Mouse (Mus musculus): ENCODE data around the gene A430005L14Rik.

The A430005L14Rik gene

DNA sequence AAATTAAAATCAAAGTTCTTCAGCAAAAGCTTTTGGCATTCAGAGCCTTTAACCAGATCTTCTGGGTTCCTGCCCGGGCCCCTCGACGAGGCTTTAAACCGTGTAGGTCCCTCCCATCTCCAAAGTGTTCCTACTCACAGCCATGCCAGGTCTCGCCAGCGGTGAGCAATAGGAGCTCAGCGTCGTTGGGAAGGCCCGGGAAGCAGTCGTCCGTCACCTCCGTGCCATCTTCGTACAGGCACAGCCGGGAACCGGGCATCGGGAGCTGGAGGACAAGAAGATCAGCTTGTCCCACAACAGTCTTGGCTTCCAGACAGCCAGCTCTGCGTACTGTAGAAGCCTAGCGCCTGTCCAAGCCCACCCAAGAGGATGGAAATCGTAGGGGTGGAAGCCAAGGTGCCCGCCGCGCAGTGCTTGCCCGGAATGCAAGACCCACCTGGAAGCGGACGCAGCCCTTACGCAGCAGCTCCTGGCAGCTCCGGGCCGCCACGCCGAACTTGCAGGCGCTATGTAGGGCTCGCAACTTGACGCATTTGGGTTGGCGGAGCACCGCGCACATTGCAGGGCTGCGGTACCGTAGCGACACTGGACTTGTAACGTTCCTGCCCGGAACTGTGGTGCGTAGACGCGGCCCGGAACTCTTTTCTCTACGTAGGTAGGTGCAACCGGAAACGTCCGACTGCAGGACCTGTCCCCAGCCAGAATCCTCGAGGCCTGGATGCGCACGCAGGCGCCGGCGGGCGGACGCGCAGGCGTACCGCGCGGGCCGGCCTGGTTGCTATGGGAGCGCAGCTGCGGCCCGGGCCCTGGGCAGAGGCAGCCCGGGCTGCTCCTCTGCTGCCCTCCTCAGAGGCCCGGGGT, 17.6 kb downstream of the A430005L14Rik start, which contains the start of the genes Dffb and Cep104:
Gene Dffb (minus strand): TSS at position 696 of the 861 bp plus-strand sequence.
Gene Cep104 (plus strand): TSS at position 764 of the 861 bp plus-strand sequence.
- DNase-seq (ENCODE audit: low read depth, low spot score): peak; percentile 98

DNA sequence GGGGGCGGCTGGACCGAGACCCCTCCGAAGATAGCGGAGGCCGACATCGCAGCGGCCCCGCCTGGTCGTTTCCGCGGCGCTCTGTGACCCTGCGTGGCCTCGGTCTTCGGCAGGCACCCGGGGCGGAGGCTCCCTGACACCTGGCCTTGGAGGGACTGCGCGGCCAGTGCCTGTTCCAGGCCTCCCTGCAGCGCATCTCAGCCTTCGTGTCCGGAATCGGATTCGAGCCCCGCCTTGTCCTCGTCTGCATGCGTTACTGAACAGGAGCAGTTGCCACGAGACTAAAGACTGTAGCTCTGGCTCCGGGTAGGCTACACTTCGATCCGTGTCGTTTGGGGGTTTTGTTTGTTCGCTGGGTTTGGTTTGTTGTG, 18.2 kb downstream of the A430005L14Rik start:
- DNase-seq (ENCODE audit: low read depth, low spot score): no peak

DNA sequence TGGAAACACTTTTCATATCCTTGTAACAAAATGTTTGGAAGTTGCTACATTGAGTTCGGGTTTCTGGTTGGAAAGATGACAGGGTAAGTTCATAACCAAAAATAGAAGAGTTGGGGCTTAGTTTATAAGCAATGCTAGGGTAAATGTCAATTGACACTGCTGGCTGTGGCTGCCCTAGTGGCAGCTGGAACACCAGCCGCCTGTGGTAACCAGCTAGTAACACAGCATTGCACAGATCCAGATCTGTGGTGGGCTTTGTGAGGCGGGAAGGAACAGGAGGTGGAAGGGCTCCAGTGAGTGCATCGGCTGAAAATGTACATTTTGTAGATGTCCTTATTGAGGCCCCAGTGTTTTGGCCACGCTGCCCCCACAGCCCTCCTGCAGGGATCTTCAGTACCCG, 18.7 kb downstream of the A430005L14Rik start:
- no peak for DNase-seq (ENCODE audit: low read depth, low spot score)

DNA sequence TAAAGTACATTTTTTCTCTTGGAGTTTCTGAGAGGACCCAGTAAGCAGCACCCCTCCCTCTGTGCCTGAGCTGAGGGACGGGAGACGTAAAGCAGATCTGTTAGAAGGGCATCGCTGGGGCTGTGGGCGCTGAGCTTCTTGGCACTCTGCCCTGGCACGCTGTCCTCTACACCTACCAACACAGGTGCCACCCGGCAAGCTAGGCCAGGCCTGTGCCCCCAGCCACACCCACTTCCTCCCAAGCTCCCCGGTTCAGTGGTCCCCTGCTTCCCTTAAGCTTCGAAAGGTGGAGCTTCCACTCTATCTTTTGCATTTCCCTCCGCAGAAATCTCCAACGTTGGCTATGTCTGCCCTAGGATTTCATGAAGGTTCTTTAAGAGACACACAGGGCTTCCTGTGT, 22.2 kb downstream of the A430005L14Rik start:
- no peak for DNase-seq (ENCODE audit: low read depth, low spot score)

DNA sequence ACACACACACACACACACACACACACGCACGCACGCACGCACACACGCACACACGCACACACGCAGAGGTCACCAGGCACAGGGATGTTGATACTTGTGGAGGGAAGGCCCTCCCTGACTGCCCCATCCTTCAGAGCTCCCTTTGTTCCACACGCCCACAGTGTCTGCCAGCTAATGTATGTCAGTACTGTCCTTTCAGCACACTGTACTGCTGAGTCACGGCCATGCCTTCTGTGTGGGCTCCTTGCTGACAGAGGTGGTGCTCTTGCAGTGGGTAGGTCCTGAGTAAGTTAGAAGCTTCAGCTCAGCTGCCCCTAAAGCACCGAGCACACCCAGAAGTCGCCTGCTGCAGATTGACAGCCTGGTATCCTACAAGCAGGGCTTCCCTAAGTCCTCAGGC, 23.4 kb downstream of the A430005L14Rik start:
- peak; percentile 83 for DNase-seq (ENCODE audit: low read depth, low spot score)

DNA sequence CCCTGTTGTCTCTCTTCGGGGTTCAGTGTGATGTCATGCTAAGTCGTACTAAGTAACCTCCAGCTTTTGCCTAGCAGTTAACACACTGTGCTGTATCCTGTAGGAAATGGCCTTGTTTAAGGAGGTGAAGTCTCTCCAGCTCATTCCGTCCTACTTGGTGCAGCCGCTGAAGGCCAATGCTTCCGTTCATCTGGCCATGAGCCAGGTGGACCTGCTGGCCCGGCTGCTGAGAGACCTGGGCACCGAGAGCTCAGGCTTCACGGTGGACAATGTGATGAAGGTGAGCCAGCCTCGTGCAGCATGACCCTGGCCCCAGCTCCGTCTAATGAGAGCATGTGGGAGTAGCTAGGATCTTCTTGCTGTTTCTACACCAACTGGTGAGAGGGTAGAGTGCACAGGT, 35.7 kb downstream of the A430005L14Rik start:
- no peak for DNase-seq (ENCODE audit: low read depth, low spot score)

DNA sequence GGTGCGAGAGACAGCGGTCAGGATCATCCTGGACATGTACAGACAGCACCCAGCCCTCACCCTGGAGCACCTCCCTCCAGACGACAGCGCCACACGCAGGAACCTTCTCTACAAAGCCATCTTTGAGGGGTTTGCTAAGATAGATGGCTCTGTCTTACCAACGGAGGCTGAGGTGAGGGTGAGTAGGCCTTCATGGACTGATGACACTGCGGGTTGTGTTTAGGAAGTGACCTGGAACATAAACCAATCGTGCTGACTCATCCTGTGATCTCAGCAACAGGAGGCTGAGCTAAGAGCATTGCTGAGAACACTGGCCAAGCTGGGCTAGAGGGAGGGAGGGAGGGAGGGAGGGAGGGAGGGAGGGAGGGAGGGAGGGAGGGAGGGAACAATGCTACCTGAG, 36.5 kb downstream of the A430005L14Rik start:
- no peak for DNase-seq (ENCODE audit: low read depth, low spot score)

DNA sequence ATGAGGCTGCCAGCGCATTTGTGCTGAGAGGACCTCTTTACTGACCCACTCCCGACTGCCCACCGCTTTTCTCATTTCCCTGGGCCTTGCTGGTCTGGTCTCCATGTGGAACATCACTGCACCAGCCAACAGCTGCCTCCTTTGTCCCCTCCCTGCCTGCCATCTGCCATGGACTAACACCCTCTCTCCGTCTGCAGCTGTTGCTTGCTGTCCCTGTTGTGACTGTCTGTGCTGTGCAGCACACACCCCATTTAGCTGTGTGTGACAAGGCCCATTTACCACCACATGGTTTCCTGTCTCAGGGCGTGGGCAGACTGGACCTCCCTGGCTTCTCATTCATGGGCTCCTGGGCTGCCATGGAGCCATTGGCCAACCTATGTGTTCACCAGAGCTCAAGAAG, 48.5 kb downstream of the A430005L14Rik start:
- peak; percentile 52 for DNase-seq (ENCODE audit: low read depth, low spot score)

DNA sequence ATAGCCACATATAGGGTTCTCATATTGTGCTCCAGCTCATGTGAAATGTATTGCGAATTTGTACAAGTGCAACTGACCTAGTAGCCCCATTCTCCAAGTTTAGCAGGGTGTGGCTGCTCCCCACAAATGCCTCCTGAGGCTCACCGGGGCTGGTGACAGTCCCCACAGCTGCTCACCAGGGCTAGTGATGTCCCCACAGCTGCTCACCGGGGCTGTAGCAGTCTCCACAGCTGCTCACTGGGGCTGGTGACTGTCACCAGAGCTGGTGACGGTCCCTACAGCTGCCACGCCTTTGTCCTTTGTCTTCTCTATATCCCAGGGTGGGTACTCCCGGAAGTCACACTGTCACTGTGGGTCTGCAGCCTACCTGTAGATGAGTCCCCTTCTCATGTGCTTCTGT, 49.2 kb downstream of the A430005L14Rik start:
- DNase-seq (ENCODE audit: low read depth, low spot score): no peak

DNA sequence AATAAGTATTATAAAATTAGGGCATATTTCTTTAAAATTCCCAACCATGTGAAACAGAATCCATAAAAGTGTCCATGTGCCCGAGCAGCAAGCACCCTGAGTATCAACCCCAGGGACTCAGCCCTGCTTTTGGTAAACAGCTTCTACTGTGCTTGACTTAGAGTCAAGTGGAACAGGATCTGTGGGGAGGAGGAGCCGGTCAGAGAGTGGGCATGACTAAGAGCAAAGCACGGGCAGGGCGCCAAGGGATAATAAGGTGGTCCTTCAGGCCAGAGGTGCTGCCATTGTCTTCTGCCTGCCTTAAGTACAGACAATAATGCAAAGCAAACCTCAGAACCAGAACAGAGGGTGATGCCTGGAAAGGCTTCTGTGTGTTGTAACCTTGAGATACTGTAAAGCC, 50.7 kb downstream of the A430005L14Rik start:
- DNase-seq (ENCODE audit: low read depth, low spot score): no peak

DNA sequence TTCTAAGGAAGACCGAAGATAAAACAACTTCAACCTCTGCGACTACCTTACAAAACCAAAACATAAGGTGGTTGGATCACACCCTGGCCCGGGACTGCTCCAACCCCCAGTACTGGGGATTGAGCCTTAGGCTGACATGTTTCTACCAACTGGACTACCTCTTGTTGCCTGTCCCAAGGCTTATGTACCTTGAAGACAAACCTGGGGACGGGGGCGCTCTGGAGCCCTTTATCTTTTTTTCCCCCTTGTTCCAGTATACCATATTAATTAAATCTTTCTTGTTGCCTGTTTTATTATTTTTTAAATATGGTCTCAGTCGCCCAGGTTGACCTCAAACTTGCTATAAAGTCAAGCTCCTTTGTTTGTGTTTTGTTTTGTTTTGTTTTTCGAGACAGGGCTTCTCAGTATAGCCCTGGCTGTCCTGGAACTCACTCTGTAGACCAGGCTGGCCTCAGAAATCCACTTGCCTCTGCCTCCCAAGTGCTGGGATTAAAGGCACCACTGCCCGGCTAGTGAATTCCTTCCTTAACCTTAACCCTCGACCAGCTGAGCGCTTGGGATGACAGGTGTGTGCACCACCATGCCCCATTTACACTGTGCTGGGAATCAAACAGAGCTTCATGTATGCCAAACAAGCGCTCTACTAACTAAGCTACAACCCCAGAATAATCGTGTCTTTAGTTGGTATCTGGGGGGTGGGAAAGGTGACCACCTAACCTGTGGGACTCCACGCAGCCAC, 54.0 kb downstream of the A430005L14Rik start:
- DNase-seq (ENCODE audit: low read depth, low spot score): no peak

Measured in brain, adult 2 months (tissue).